Mouse (Mus musculus) fibroblast of lung, adult 2 months (primary cell): Measurements from ENCODE around the gene Gm20388.
"Not testable (repeated sequence)": the region's sequence is repeated elsewhere in the genome, so short reads cannot be mapped to it uniquely, and the experiment has no call there.

ENCODE experiments used
- DNase-seq: peaks from one replicate; pipeline ENCODE4 v3.0.0-alpha.2; 2011; ENCODE audit warnings: low read depth

Gene Gm20388

GRCm38 (mm10) chr8:123188841-123189240 lies 3278.2 kb downstream of the Gm20388 start:
- DNase-seq, result no peak

GRCm38 (mm10) chr8:123190678-123191077 lies 3280.0 kb downstream of the Gm20388 start:
- DNase-seq, result peak; percentile 52

GRCm38 (mm10) chr8:123191908-123192307 lies 3281.3 kb downstream of the Gm20388 start:
- no peak for DNase-seq

- no peak for DNase-seq
These were observed 3283.1 kb downstream of the Gm20388 start for GRCm38 (mm10) chr8:123193771-123194170.

- DNase-seq, result not testable (repeated sequence)
These were observed 3286.4 kb downstream of the Gm20388 start for GRCm38 (mm10) chr8:123197016-123197415.

GRCm38 (mm10) chr8:123199864-123200263 lies 3289.2 kb downstream of the Gm20388 start:
- no peak for DNase-seq

- DNase-seq, result peak; percentile 33
These were observed 3291.6 kb downstream of the Gm20388 start for GRCm38 (mm10) chr8:123202288-123202687.

- no peak for DNase-seq
These were observed 3292.9 kb downstream of the Gm20388 start for GRCm38 (mm10) chr8:123203571-123203970.

GRCm38 (mm10) chr8:123211876-123212275 lies 3301.2 kb downstream of the Gm20388 start:
- DNase-seq, result no peak

- peak; percentile 79 for DNase-seq
These were observed 3301.9 kb downstream of the Gm20388 start, which contains the start of the genes Chmp1a and Spata33 for GRCm38 (mm10) chr8:123212321-123213117. TSS of gene Chmp1a (minus strand) at chr8:123212763. TSS of gene Spata33 (plus strand) at chr8:123212832.

GRCm38 (mm10) chr8:123213118-123213772 lies 3302.6 kb downstream of the Gm20388 start:
- no peak for DNase-seq

GRCm38 (mm10) chr8:123215430-123215829 lies 3304.8 kb downstream of the Gm20388 start:
- no peak for DNase-seq

- no peak for DNase-seq
These were observed 3310.3 kb downstream of the Gm20388 start for GRCm38 (mm10) chr8:123220917-123221316.

- peak; percentile 72 for DNase-seq
These were observed 3313.9 kb downstream of the Gm20388 start, which contains the start of gene Cdk10 for GRCm38 (mm10) chr8:123224278-123225266. TSS of gene Cdk10 (plus strand) at chr8:123224842.

- no peak for DNase-seq
These were observed 3317.8 kb downstream of the Gm20388 start for GRCm38 (mm10) chr8:123228416-123228815.

- DNase-seq, result not testable (repeated sequence)
These were observed 3319.7 kb downstream of the Gm20388 start for GRCm38 (mm10) chr8:123230326-123230725.

- no peak for DNase-seq
These were observed 3321.1 kb downstream of the Gm20388 start for GRCm38 (mm10) chr8:123231742-123232141.

GRCm38 (mm10) chr8:123232553-123232952 lies 3321.9 kb downstream of the Gm20388 start:
- no peak for DNase-seq

GRCm38 (mm10) chr8:123233300-123233699 lies 3322.7 kb downstream of the Gm20388 start:
- no peak for DNase-seq

GRCm38 (mm10) chr8:123233760-123234159 lies 3323.1 kb downstream of the Gm20388 start:
- no peak for DNase-seq

GRCm38 (mm10) chr8:123234918-123235519 lies 3324.4 kb downstream of the Gm20388 start:
- DNase-seq, result no peak
